Mouse (Mus musculus) heart, postnatal 10 days (tissue): ENCODE measurements around the gene Usb1. TPM values are rescaled to one million over a fixed set of nuclear protein-coding genes. Genes with fewer than 3 reads are reported as not detected.

Experiments
- DNase-seq, 2 experiments: peaks; one replicate each; pipeline ENCODE4 v3.0.0; 2021
- intact Hi-C: fragments of 180-260 bp; cut with DNase I; formaldehyde crosslinking; loops from one replicate; pipeline ENCODE4 v1.15.1; 2025
- total RNA-seq, 2 experiments: library from RNA; stranded (reverse); gene quantifications; 2 replicates each; pipeline ENCODE4 v1.2.3; 2021

Gene Usb1
- total RNA-seq, result 10 to 100 TPM; 17.2 to 23.9 TPM

GRCm38 (mm10) chr8:95331720-95332436 lies at the start of gene Usb1, which contains the start of gene Zfp319:
Gene Usb1, plus strand, starts transcription at chr8:95332284.
Gene Zfp319, minus strand, starts transcription at chr8:95331950.
- peak; percentile 96 to 98 for DNase-seq
- intact Hi-C loops, result loop anchor here (1.0 kb wide), 1 partner anchor 77 kb away; no protein-coding TSS in a partner anchor

GRCm38 (mm10) chr8:95289066-95289650 lies 42.9 kb upstream of the Usb1 start:
- DNase-seq, result no peak
- intact Hi-C loops, result no loop called here

GRCm38 (mm10) chr8:95293172-95293571 lies 38.9 kb upstream of the Usb1 start:
- intact Hi-C loops, result no loop called here
- DNase-seq, result peak; percentile 92 to 94

GRCm38 (mm10) chr8:95293891-95294290 lies 38.2 kb upstream of the Usb1 start:
- intact Hi-C loops, result no loop called here
- DNase-seq, result peak; percentile 58 to 72

- intact Hi-C loops, result loop anchor here (1.0 to 10.0 kb wide), 2 partner anchors 48 to 368 kb away; no protein-coding TSS in a partner anchor
These were observed 29.7 kb upstream of the Usb1 start for GRCm38 (mm10) chr8:95302410-95302809.

GRCm38 (mm10) chr8:95305526-95305925 lies 26.6 kb upstream of the Usb1 start:
- no peak for DNase-seq
- intact Hi-C loops, result loop anchor here (10.0 kb wide), 1 partner anchor 371 kb away; no protein-coding TSS in a partner anchor

More at GRCm38 (mm10) chr8:95302410-95302809, 29.7 kb upstream of the Usb1 start:
- DNase-seq, result peak; percentile 41 to 59

- intact Hi-C loops, result loop anchor here (10.0 kb wide), 1 partner anchor 372 kb away; no protein-coding TSS in a partner anchor
- DNase-seq, result no peak
These were observed 25.7 kb upstream of the Usb1 start, which contains the start of gene Cngb1 for GRCm38 (mm10) chr8:95306431-95306830. Gene Cngb1, minus strand, starts transcription at chr8:95306585.

GRCm38 (mm10) chr8:95310342-95310970 lies 21.6 kb upstream of the Usb1 start, which contains the start of gene Tepp:
Gene Tepp, plus strand, starts transcription at chr8:95310566.
- intact Hi-C loops, result no loop called here

GRCm38 (mm10) chr8:95312836-95313235 lies 19.2 kb upstream of the Usb1 start:
- no peak for DNase-seq
- intact Hi-C loops, result no loop called here

More at GRCm38 (mm10) chr8:95310342-95310970, 21.6 kb upstream of the Usb1 start, which contains the start of gene Tepp:
- DNase-seq, result no peak

- intact Hi-C loops, result no loop called here
- no peak for DNase-seq
These were observed 18.2 kb upstream of the Usb1 start for GRCm38 (mm10) chr8:95313857-95314256.

GRCm38 (mm10) chr8:95314707-95315106 lies 17.4 kb upstream of the Usb1 start:
- no peak for DNase-seq
- intact Hi-C loops, result no loop called here

- intact Hi-C loops, result no loop called here
- DNase-seq, result no peak
These were observed 16.7 kb upstream of the Usb1 start for GRCm38 (mm10) chr8:95315350-95315749.

GRCm38 (mm10) chr8:95320224-95321139 lies 11.6 kb upstream of the Usb1 start:
- DNase-seq, result peak; percentile 53 to 64
- intact Hi-C loops, result no loop called here

GRCm38 (mm10) chr8:95323201-95323600 lies 8.9 kb upstream of the Usb1 start:
- intact Hi-C loops, result no loop called here
- peak in 1 of 2 experiments; percentile 35 for DNase-seq

- no peak for DNase-seq
- intact Hi-C loops, result no loop called here
These were observed 7.4 kb upstream of the Usb1 start for GRCm38 (mm10) chr8:95324646-95325045.

- intact Hi-C loops, result no loop called here
- no peak for DNase-seq
These were observed 5.3 kb upstream of the Usb1 start for GRCm38 (mm10) chr8:95326822-95327221.

- intact Hi-C loops, result no loop called here
- no peak for DNase-seq
These were observed 4.1 kb upstream of the Usb1 start for GRCm38 (mm10) chr8:95327866-95328465.

GRCm38 (mm10) chr8:95330367-95330766 lies 1.7 kb upstream of the Usb1 start:
- no peak for DNase-seq
- intact Hi-C loops, result no loop called here

GRCm38 (mm10) chr8:95331156-95331719 lies 846 bp upstream of the Usb1 start:
- DNase-seq, result no peak
- intact Hi-C loops, result loop anchor here (1.0 kb wide), 1 partner anchor 76 kb away; no protein-coding TSS in a partner anchor
